Mouse (Mus musculus) hindbrain, embryonic 14.5 days (tissue): Measurements from ENCODE around the gene Ttc22. TPM values are rescaled to one million over a fixed set of nuclear protein-coding genes. Genes with fewer than 3 reads are reported as not detected.

Source experiments
- ATAC-seq: fragments of 200-750 bp; cut with Nextera tagmentation; 2 replicates; pipeline ENCODE4 v1.8.0; 2017; ENCODE audit warnings: moderate number of reproducible peaks, mild to moderate bottlenecking, moderate TSS enrichment, moderate library complexity; ENCODE audit not compliant: low FRiP score
- DNase-seq: peaks from one replicate; pipeline ENCODE4 v3.0.0-alpha.2; 2015; ENCODE audit warnings: low spot score
- H3K27ac ChIP-seq: fragments of 300-500 bp; sonication (generic); 2 replicates; pipeline ENCODE4 v1.5.1; 2014; ENCODE audit warnings: mild to moderate bottlenecking, moderate library complexity
- H3K27me3 ChIP-seq: fragments of 300-500 bp; sonication (generic); 2 replicates; pipeline ENCODE4 v1.6.1; 2014; ENCODE audit warnings: mild to moderate bottlenecking, low read length, mixed read lengths; ENCODE audit not compliant: control insufficient read depth, insufficient read depth
- H3K36me3 ChIP-seq: fragments of 300-500 bp; sonication (generic); replicated peaks from 2 replicates; pipeline ENCODE4 v1.6.1; 2014; ENCODE audit not compliant: control insufficient read depth, insufficient read depth
- H3K4me1 ChIP-seq: fragments of 300-500 bp; sonication (generic); replicated peaks from 2 replicates; pipeline ENCODE4 v1.6.1; 2014; ENCODE audit warnings: antibody characterized with exemption, low read length, mixed read lengths; ENCODE audit not compliant: control insufficient read depth, insufficient read depth
- H3K4me2 ChIP-seq: fragments of 300-500 bp; sonication (generic); replicated peaks from 2 replicates; pipeline ENCODE4 v1.6.1; 2014; ENCODE audit warnings: mild to moderate bottlenecking, moderate library complexity
- H3K4me3 ChIP-seq: fragments of 300-500 bp; sonication (generic); replicated peaks from 2 replicates; pipeline ENCODE4 v1.5.1; 2014; ENCODE audit warnings: mild to moderate bottlenecking, low read length
- H3K9ac ChIP-seq: fragments of 300-500 bp; sonication (generic); 2 replicates; pipeline ENCODE4 v1.6.1; 2014
- H3K9me3 ChIP-seq: fragments of 300-500 bp; sonication (generic); 2 replicates; pipeline ENCODE4 v1.6.1; 2016; ENCODE audit warnings: low read length; ENCODE audit not compliant: control insufficient read depth
- WGBS: fragments of 180-500 bp; shearing (Covaris S2); extraction: QIAGEN DNeasy Blood & Tissue Kit; methylation state at CpG from one replicate; pipeline ENCODE4 v1.1.7; 2014; 5-methylcytosine and 5-hydroxymethylcytosine counted together
- polyA plus RNA-seq: library from polyadenylated mRNA; unstranded; fragments of >200 nt; fragmentation: Nextera tagmentation; extraction: Ambion mirVana; gene quantifications from 2 replicates; pipeline ENCODE4 v1.2.1, GENCODE M21; 2014

Gene Ttc22
- polyA plus RNA-seq, 1 experiment from 2014 or later, result 1.9 TPM

GRCm38 (mm10) chr4:106624271-106624670, 2.0 kb downstream of the Ttc22 start:
- H3K9ac ChIP-seq, result no peak overlapping the region
- no peak overlapping the region for H3K4me2 ChIP-seq
- H3K27me3 ChIP-seq, result peaks cover 31% of the 10 kb centered on the region
- H3K9me3 ChIP-seq, result no peaks in the 10 kb centered on the region
- DNase-seq, result no peak
- H3K4me3 ChIP-seq, result no peak overlapping the region
- H3K36me3 ChIP-seq, result no peaks in the 10 kb centered on the region
- ATAC-seq, result no peak
- no peak overlapping the region for H3K27ac ChIP-seq
- H3K4me1 ChIP-seq, result no peaks in the 10 kb centered on the region
- 90% methylated on average over 10 of the region's 10 CpGs for WGBS

- no peaks in the 10 kb centered on the region for H3K36me3 ChIP-seq
- DNase-seq (no peak), ATAC-seq (no peak)
- no peak overlapping the region for H3K9ac ChIP-seq
- H3K27ac ChIP-seq, result no peak overlapping the region
- peaks cover 6% of the 10 kb centered on the region for H3K4me1 ChIP-seq
- WGBS, result 63% methylated on average over 5 of the region's 5 CpGs
- no peak overlapping the region for H3K4me2 ChIP-seq
- H3K27me3 ChIP-seq, result peaks cover 16% of the 10 kb centered on the region
- H3K9me3 ChIP-seq, result no peaks in the 10 kb centered on the region
- no peak overlapping the region for H3K4me3 ChIP-seq
Measured at GRCm38 (mm10) chr4:106627809-106628208, 5.6 kb downstream of the Ttc22 start.

DNA sequence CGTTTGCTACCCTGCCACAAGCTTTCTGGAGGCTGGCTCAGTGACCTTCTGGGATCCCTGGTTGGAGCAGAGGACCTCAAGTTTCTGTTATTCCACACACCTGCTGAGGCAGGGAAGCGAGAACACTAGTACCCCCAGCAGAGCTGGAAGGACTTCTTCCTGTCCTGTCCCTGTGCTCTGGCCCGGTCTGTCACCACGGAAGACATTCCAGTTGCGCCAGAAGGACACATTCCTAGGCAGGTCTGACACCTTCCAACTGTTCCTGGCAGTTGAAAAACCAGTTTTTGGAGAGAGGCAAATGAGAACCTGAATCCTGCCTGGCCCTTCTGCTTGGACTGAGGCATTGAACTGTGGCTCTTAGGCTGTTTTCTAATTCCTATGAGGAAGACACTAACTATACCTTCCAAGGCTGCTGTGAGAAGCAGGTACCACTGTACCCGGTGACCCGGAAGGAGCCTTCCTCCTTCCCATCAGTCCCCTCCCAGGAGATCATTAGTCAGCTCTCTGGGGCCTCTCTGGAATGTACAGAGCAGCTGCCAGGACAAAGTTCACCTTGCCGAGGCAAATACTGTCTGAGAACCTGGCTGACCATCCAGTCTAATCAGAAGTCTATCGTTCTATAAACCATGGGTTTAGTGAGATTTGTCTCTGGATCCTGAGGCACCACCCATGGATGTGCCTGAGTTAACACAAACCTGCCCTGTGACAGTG, 6.6 kb downstream of the Ttc22 start:
- Histone ChIP-seq H3K4me1 (peaks cover 16% of the 10 kb centered on the region), H3K4me3 (no peak overlapping the region)

DNA sequence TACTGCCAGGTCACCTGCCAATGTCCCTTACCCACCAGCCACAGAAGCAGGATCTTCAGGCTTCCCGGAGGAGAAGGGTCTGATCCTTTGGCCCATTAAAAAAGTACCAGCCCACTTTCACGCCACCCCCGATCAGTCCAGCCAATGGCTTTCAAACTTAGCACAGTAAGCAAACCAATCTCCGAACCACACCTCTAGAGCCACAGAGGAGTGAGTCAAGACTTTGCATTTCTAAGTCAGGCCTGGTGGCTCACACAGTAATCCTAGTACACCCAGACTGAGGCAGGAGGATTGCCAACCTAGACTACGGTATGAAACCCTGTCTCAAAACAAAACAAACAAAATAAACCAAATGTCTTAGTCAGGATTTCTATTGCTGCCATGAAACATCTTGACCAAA, 7.1 kb downstream of the Ttc22 start:
- H3K36me3 ChIP-seq, result no peaks in the 10 kb centered on the region
- H3K27ac ChIP-seq, result no peak overlapping the region
- H3K4me3 ChIP-seq, result no peak overlapping the region
- DNase-seq (no peak), ATAC-seq (no peak)
- WGBS, result 82% methylated on average over 5 of the region's 5 CpGs
- H3K4me1 ChIP-seq, result peaks cover 19% of the 10 kb centered on the region
- H3K27me3 ChIP-seq, result 0 out of 2 replicates have a peak, but pooled peaks cover under 1% of the 10 kb centered on the region
- H3K9me3 ChIP-seq, result no peaks in the 10 kb centered on the region
- H3K4me2 ChIP-seq, result no peak overlapping the region
- H3K9ac ChIP-seq, result no peak overlapping the region

More for the DNA sequence above, 6.6 kb downstream of the Ttc22 start:
- H3K27ac ChIP-seq, result no peak overlapping the region
- H3K27me3 ChIP-seq, result peaks cover 6% of the 10 kb centered on the region
- no peak overlapping the region for H3K4me2 ChIP-seq
- no peak overlapping the region for H3K9ac ChIP-seq
- 54% methylated on average over 9 of the region's 9 CpGs for WGBS
- H3K9me3 ChIP-seq, result no peaks in the 10 kb centered on the region
- DNase-seq (no peak), ATAC-seq (no peak)
- no peaks in the 10 kb centered on the region for H3K36me3 ChIP-seq

GRCm38 (mm10) chr4:106630333-106631220, 8.3 kb downstream of the Ttc22 start:
- DNase-seq, result peak; percentile 86
- 17% methylated on average over 14 of the region's 14 CpGs for WGBS
- Histone ChIP-seq H3K9me3 (no peaks in the 10 kb centered on the region), H3K9ac (peak overlapping the region; percentile 13; the same call in 1 of the 2 replicates), H3K27ac (peak overlapping the region; percentile 71), H3K4me3 (no peak overlapping the region), H3K4me2 (peak overlapping the region; percentile 11; the same call in 1 of the 2 replicates), H3K4me1 (peaks cover 19% of the 10 kb centered on the region), H3K36me3 (no peaks in the 10 kb centered on the region), H3K27me3 (no peaks in the 10 kb centered on the region)
- ATAC-seq, result peak; percentile 76

- H3K27ac ChIP-seq, result no peak overlapping the region; the same call in 1 of the 2 replicates
- H3K27me3 ChIP-seq, result no peaks in the 10 kb centered on the region
- no peak for ATAC-seq
- no peaks in the 10 kb centered on the region for H3K9me3 ChIP-seq
- H3K4me2 ChIP-seq, result no peak overlapping the region
- H3K36me3 ChIP-seq, result no peaks in the 10 kb centered on the region
- H3K4me1 ChIP-seq, result peaks cover 19% of the 10 kb centered on the region
- no peak for DNase-seq
- no peak overlapping the region for H3K9ac ChIP-seq
- WGBS, result 44% methylated on average over 2 of the region's 3 CpGs
- no peak overlapping the region for H3K4me3 ChIP-seq
Measured at GRCm38 (mm10) chr4:106632313-106632712, 10.1 kb downstream of the Ttc22 start.

GRCm38 (mm10) chr4:106633281-106634085, 11.3 kb downstream of the Ttc22 start:
- peak overlapping the region; percentile 0; the same call in 1 of the 2 replicates for H3K9ac ChIP-seq
- ATAC-seq (peak; percentile 44), DNase-seq (no peak)
- 38% methylated on average over 8 of the region's 8 CpGs for WGBS
- no peaks in the 10 kb centered on the region for H3K9me3 ChIP-seq
- H3K4me3 ChIP-seq, result no peak overlapping the region
- peak overlapping the region; percentile 70 for H3K27ac ChIP-seq
- H3K4me2 ChIP-seq, result 0 out of 2 replicates have a peak overlapping the region, but pooled peaks have one; percentile 0
- no peaks in the 10 kb centered on the region for H3K36me3 ChIP-seq
- no peaks in the 10 kb centered on the region for H3K27me3 ChIP-seq
- peaks cover 19% of the 10 kb centered on the region for H3K4me1 ChIP-seq

- Histone ChIP-seq H3K4me3 (no peak overlapping the region), H3K36me3 (no peaks in the 10 kb centered on the region), H3K27ac (peak overlapping the region; percentile 70), H3K4me1 (peaks cover 19% of the 10 kb centered on the region), H3K4me2 (0 out of 2 replicates have a peak overlapping the region, but pooled peaks have one; percentile 0), H3K9ac (0 out of 2 replicates have a peak overlapping the region, but pooled peaks have one; percentile 0), H3K27me3 (no peaks in the 10 kb centered on the region), H3K9me3 (no peaks in the 10 kb centered on the region)
- no peak for DNase-seq
- ATAC-seq, result peak; percentile 22; the same call in 1 of the 2 replicates
- 36% methylated on average over 9 of the region's 9 CpGs for WGBS
Measured at GRCm38 (mm10) chr4:106634086-106634479, 11.9 kb downstream of the Ttc22 start.
